Mouse (Mus musculus): ENCODE results near the gene Sesn3. TPM values are rescaled to one million over a fixed set of nuclear protein-coding genes. Genes with fewer than 3 reads are reported as not detected.
"Not testable (repeated sequence)": the region's sequence is repeated elsewhere in the genome, so short reads cannot be mapped to it uniquely, and the experiment has no call there.

Gene Sesn3
- 16.9 and 19.2 TPM in 2 replicates for polyA plus RNA-seq (2015; fragmentation: Nextera tagmentation; extraction: Ambion mirVana)

DNA sequence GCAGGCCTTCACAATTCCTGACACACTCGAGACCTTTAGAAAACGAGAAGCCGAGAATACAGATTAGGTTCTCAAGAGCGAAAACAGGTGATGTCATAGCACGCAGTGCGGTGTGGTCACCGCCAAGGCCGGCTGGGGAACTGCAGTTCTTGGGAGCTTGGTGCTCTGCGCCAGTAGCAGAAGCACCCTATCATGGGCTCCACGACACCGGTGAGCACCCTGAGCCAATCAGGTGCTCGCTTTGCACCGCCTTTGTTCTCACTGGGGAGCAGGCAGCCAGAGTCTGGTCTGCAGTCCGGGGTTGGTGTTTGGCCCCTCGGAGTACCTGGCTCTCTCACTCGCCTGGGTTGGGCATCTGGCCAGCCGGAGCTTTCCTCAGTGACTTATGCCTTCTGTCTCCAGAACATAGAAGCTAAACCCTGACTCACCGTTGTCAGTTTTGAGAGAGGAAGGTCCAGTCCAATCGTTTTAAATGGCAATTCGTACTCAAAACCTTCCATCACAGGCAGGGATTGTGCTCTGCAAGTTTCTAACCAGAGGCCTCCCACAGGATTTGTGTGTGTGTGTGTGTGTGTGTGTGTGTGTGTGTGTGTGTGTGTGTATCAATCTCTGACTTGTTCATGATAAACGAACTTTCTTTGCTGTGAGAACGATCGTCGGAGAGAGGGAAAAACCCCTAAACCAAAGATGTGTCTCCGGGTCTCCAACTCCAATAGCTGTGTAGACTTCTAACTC, at the start of gene Sesn3:
Gene Sesn3, plus strand, starts transcription at position 82 of the 735 bp plus-strand sequence.
- no peaks in the 10 kb centered on the region for H3K36me3 ChIP-seq (ENCODE audit: insufficient read depth, low read length)
- H3K9me3 ChIP-seq (ENCODE audit: low read length), result no peaks in the 10 kb centered on the region
- H3K4me1 ChIP-seq (ENCODE audit: insufficient read depth, low read length), result peaks cover 9% of the 10 kb centered on the region
- ATAC-seq (ENCODE audit: low FRiP score, low TSS enrichment), result peak; percentile 55
- H3K9ac ChIP-seq (replicated peaks; ENCODE audit: low read length), result peak within 1 kb of the TSS; percentile 71
- peak within 1 kb of the TSS; percentile 97 for H3K27ac ChIP-seq (ENCODE audit: low read length)
- no peaks in the 10 kb centered on the region for H3K27me3 ChIP-seq (ENCODE audit: insufficient read depth, low read length)
- peak within 1 kb of the TSS; percentile 58 for H3K4me2 ChIP-seq (replicated peaks; ENCODE audit: low read depth, low read length)
- 2% methylated on average over 25 of the region's 25 CpGs for WGBS
- H3K4me3 ChIP-seq (ENCODE audit: low read length), result peak within 1 kb of the TSS; percentile 75

DNA sequence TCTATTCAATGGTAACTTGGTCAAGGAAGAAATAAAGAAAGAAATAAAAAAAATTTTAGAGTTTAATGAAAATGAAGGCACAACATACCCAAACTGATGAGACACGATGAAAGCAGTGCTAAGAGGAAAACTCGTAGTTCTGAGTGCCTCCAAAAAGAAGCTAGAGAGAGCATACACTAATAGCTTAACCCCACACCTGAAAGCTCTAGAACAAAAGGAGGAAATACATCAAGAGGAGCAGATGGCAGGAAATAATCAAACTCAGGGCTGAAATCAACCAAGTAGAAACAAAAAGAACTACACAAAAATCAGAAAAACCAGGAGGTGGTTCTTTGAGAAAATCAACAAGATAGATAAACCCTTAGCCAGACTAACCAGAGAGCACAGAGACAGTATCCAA, 47.8 kb upstream of the Sesn3 start:
- not testable (repeated sequence) for H3K36me3 ChIP-seq (ENCODE audit: insufficient read depth, low read length); H3K4me2 ChIP-seq (replicated peaks; ENCODE audit: low read depth, low read length); H3K27ac ChIP-seq (ENCODE audit: low read length); H3K9ac ChIP-seq (replicated peaks; ENCODE audit: low read length); H3K27me3 ChIP-seq (ENCODE audit: insufficient read depth, low read length); ATAC-seq (ENCODE audit: low FRiP score, low TSS enrichment); H3K4me3 ChIP-seq (ENCODE audit: low read length); H3K4me1 ChIP-seq (ENCODE audit: insufficient read depth, low read length); H3K9me3 ChIP-seq (ENCODE audit: low read length)
- 79% methylated on average over 2 of the region's 2 CpGs for WGBS

GRCm38 (mm10) chr9:14233702-14234373, 41.0 kb upstream of the Sesn3 start:
- H3K4me2 ChIP-seq (replicated peaks; ENCODE audit: low read depth, low read length), result peak overlapping the region; percentile 8; the same call in 1 of the 2 replicates
- no peak overlapping the region for H3K4me3 ChIP-seq (ENCODE audit: low read length)
- WGBS, result 26% methylated on average over 7 of the region's 7 CpGs
- no peaks in the 10 kb centered on the region for H3K9me3 ChIP-seq (ENCODE audit: low read length)
- peak overlapping the region; percentile 79 for H3K27ac ChIP-seq (ENCODE audit: low read length)
- no peaks in the 10 kb centered on the region for H3K27me3 ChIP-seq (ENCODE audit: insufficient read depth, low read length)
- peak overlapping the region; percentile 7; the same call in 1 of the 2 replicates for H3K9ac ChIP-seq (replicated peaks; ENCODE audit: low read length)
- peaks cover 15% of the 10 kb centered on the region for H3K4me1 ChIP-seq (ENCODE audit: insufficient read depth, low read length)
- ATAC-seq (ENCODE audit: low FRiP score, low TSS enrichment), result peak; percentile 95
- H3K36me3 ChIP-seq (ENCODE audit: insufficient read depth, low read length), result no peaks in the 10 kb centered on the region

DNA sequence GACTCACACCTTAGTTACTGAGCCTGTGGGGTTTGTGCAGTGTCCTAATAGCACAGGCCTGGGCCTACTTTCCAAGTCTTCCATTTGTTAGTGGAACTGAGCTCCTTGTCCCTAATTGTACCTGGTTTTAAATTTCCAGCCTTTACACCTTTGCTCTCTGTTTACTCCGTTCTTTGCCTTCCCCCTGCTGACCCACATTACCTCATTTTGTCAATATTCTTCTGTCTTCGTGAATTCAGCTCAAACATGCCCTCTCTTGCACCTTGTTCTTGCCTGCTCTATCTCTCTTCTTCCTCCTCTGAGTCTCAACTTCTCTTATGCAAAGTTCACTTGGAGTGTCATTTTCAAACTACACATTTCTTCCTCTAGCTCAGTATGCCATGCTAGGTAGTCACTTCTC, 39.6 kb upstream of the Sesn3 start:
- WGBS, result 81% methylated on average over 2 of the region's 2 CpGs
- no peak overlapping the region for H3K27ac ChIP-seq (ENCODE audit: low read length)
- no peaks in the 10 kb centered on the region for H3K36me3 ChIP-seq (ENCODE audit: insufficient read depth, low read length)
- H3K4me2 ChIP-seq (replicated peaks; ENCODE audit: low read depth, low read length), result no peak overlapping the region
- no peak overlapping the region for H3K9ac ChIP-seq (replicated peaks; ENCODE audit: low read length)
- no peaks in the 10 kb centered on the region for H3K9me3 ChIP-seq (ENCODE audit: low read length)
- H3K4me1 ChIP-seq (ENCODE audit: insufficient read depth, low read length), result peaks cover 15% of the 10 kb centered on the region
- H3K4me3 ChIP-seq (ENCODE audit: low read length), result no peak overlapping the region
- ATAC-seq (ENCODE audit: low FRiP score, low TSS enrichment), result no peak
- H3K27me3 ChIP-seq (ENCODE audit: insufficient read depth, low read length), result no peaks in the 10 kb centered on the region

- H3K27ac ChIP-seq (ENCODE audit: low read length); H3K27me3 ChIP-seq (ENCODE audit: insufficient read depth, low read length); H3K9me3 ChIP-seq (ENCODE audit: low read length); H3K9ac ChIP-seq (replicated peaks; ENCODE audit: low read length); H3K36me3 ChIP-seq (ENCODE audit: insufficient read depth, low read length); H3K4me3 ChIP-seq (ENCODE audit: low read length); H3K4me2 ChIP-seq (replicated peaks; ENCODE audit: low read depth, low read length); ATAC-seq (ENCODE audit: low FRiP score, low TSS enrichment): not testable (repeated sequence)
- peaks cover 25% of the 10 kb centered on the region for H3K4me1 ChIP-seq (ENCODE audit: insufficient read depth, low read length)
- WGBS, result 73% methylated on average over 1 of the region's 1 CpGs
Measured at GRCm38 (mm10) chr9:14241003-14241402, 33.9 kb upstream of the Sesn3 start.

- Histone ChIP-seq H3K9ac (replicated peaks; ENCODE audit: low read length) (no peak overlapping the region), H3K27me3 (ENCODE audit: insufficient read depth, low read length) (no peaks in the 10 kb centered on the region), H3K4me3 (ENCODE audit: low read length) (no peak overlapping the region), H3K4me1 (ENCODE audit: insufficient read depth, low read length) (peaks cover 37% of the 10 kb centered on the region), H3K4me2 (replicated peaks; ENCODE audit: low read depth, low read length) (no peak overlapping the region), H3K9me3 (ENCODE audit: low read length) (no peaks in the 10 kb centered on the region), H3K36me3 (ENCODE audit: insufficient read depth, low read length) (no peaks in the 10 kb centered on the region), H3K27ac (ENCODE audit: low read length) (no peak overlapping the region)
- ATAC-seq (ENCODE audit: low FRiP score, low TSS enrichment), result no peak
- WGBS, result 61% methylated on average over 2 of the region's 2 CpGs
Measured at GRCm38 (mm10) chr9:14242308-14242707, 32.6 kb upstream of the Sesn3 start.

DNA sequence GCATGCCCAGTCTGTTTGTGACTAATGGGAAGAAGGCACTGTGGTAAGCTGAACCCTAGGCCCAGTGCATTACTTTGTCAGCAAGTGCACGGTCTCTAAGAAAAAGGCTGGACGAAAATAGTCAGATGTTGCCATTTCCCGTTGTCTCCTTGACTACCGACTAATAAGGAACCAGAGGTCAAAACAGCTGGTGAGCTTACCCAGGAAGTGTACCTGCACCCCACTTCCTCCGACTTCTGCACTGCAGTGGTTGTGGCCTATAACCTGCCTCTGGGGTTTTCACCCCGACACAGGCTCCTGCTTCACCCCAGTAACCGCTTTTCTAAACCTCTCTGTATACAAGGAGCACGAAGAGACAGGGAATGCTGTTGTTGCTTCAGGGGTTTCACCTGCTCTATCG, 30.3 kb upstream of the Sesn3 start:
- H3K4me1 ChIP-seq (ENCODE audit: insufficient read depth, low read length), result peaks cover 44% of the 10 kb centered on the region
- no peak overlapping the region for H3K9ac ChIP-seq (replicated peaks; ENCODE audit: low read length)
- H3K36me3 ChIP-seq (ENCODE audit: insufficient read depth, low read length), result no peaks in the 10 kb centered on the region
- H3K4me2 ChIP-seq (replicated peaks; ENCODE audit: low read depth, low read length), result no peak overlapping the region
- no peaks in the 10 kb centered on the region for H3K9me3 ChIP-seq (ENCODE audit: low read length)
- no peak overlapping the region; the same call in 1 of the 2 replicates for H3K27ac ChIP-seq (ENCODE audit: low read length)
- H3K27me3 ChIP-seq (ENCODE audit: insufficient read depth, low read length), result no peaks in the 10 kb centered on the region
- ATAC-seq (ENCODE audit: low FRiP score, low TSS enrichment), result no peak
- 51% methylated on average over 9 of the region's 9 CpGs for WGBS
- no peak overlapping the region for H3K4me3 ChIP-seq (ENCODE audit: low read length)

DNA sequence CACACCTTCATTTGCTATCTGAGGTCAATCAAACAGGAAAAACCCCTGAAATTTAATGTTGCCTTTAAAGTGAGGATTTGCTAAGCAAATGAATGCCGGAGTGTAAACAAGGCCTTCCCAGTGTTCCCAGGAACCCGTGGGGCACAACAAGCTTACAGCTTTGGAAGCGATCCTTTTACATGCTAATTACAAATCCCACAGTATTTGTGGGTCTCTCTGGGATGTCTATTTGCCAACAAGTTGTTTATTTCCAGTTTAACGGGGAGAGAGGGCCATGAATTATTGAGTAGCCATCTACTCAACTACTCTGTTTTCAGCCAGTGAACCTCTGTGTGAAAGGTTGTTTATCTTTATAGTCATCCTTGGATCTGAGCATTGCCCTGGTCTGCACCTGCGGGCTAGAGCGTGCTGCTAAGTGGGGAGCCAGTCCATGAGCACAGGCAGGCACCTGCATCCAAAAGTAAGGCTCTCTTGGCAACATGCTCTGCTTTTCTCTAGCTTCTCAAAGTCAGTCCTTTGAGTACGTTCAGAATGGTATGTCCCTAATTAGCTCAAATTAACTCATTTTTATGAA, 29.8 kb upstream of the Sesn3 start:
- Histone ChIP-seq H3K9me3 (ENCODE audit: low read length) (no peaks in the 10 kb centered on the region), H3K4me1 (ENCODE audit: insufficient read depth, low read length) (peaks cover 44% of the 10 kb centered on the region), H3K36me3 (ENCODE audit: insufficient read depth, low read length) (no peaks in the 10 kb centered on the region), H3K27me3 (ENCODE audit: insufficient read depth, low read length) (no peaks in the 10 kb centered on the region), H3K4me2 (replicated peaks; ENCODE audit: low read depth, low read length) (no peak overlapping the region), H3K4me3 (ENCODE audit: low read length) (no peak overlapping the region), H3K9ac (replicated peaks; ENCODE audit: low read length) (no peak overlapping the region), H3K27ac (ENCODE audit: low read length) (peak overlapping the region; percentile 40; the same call in 1 of the 2 replicates)
- 42% methylated on average over 7 of the region's 7 CpGs for WGBS
- no peak for ATAC-seq (ENCODE audit: low FRiP score, low TSS enrichment)

- WGBS, result 7% methylated on average over 11 of the region's 11 CpGs
- peak; percentile 92 for ATAC-seq (ENCODE audit: low FRiP score, low TSS enrichment)
- Histone ChIP-seq H3K27ac (ENCODE audit: low read length) (peak overlapping the region; percentile 87), H3K4me2 (replicated peaks; ENCODE audit: low read depth, low read length) (peak overlapping the region; percentile 30; the same call in 1 of the 2 replicates), H3K9me3 (ENCODE audit: low read length) (no peaks in the 10 kb centered on the region), H3K4me1 (ENCODE audit: insufficient read depth, low read length) (peaks cover 44% of the 10 kb centered on the region), H3K27me3 (ENCODE audit: insufficient read depth, low read length) (no peaks in the 10 kb centered on the region), H3K9ac (replicated peaks; ENCODE audit: low read length) (no peak overlapping the region), H3K36me3 (ENCODE audit: insufficient read depth, low read length) (no peaks in the 10 kb centered on the region), H3K4me3 (ENCODE audit: low read length) (no peak overlapping the region)
Measured at GRCm38 (mm10) chr9:14246016-14246799, 28.7 kb upstream of the Sesn3 start.

Data from kidney, embryonic 16.5 days (tissue).